Mouse (Mus musculus) retina, postnatal 1 day (tissue): ENCODE results near the gene Fgf13.

Experiments
- DNase-seq: peaks from one replicate; pipeline ENCODE4 v3.0.0-alpha.2; 2012

Gene Fgf13

GRCm38 (mm10) chrX:59182323-59182722 lies 385.5 kb downstream of the Fgf13 start:
- peak; percentile 45 for DNase-seq

- DNase-seq = no peak
These were observed 388.2 kb downstream of the Fgf13 start for GRCm38 (mm10) chrX:59179627-59180026.

GRCm38 (mm10) chrX:59179081-59179596 lies 388.7 kb downstream of the Fgf13 start:
- peak; percentile 72 for DNase-seq

GRCm38 (mm10) chrX:59177653-59178052 lies 390.2 kb downstream of the Fgf13 start:
- no peak for DNase-seq

- peak; percentile 58 for DNase-seq
These were observed 395.7 kb downstream of the Fgf13 start for GRCm38 (mm10) chrX:59172200-59172599.

GRCm38 (mm10) chrX:59166763-59167162 lies 401.1 kb downstream of the Fgf13 start:
- DNase-seq = no peak

GRCm38 (mm10) chrX:59141947-59142346 lies 425.9 kb downstream of the Fgf13 start:
- DNase-seq = no peak

GRCm38 (mm10) chrX:59134928-59135361 lies 432.9 kb downstream of the Fgf13 start:
- DNase-seq = peak; percentile 81

- peak; percentile 67 for DNase-seq
These were observed 433.6 kb downstream of the Fgf13 start for GRCm38 (mm10) chrX:59134166-59134861.

GRCm38 (mm10) chrX:59133834-59134165 lies 434.1 kb downstream of the Fgf13 start:
- DNase-seq = peak; percentile 55

GRCm38 (mm10) chrX:59133416-59133815 lies 434.5 kb downstream of the Fgf13 start:
- DNase-seq = no peak

GRCm38 (mm10) chrX:59126637-59127036 lies 441.2 kb downstream of the Fgf13 start:
- DNase-seq = no peak

GRCm38 (mm10) chrX:59113187-59113586 lies 454.7 kb downstream of the Fgf13 start:
- DNase-seq = no peak

GRCm38 (mm10) chrX:59085928-59086327 lies 481.9 kb downstream of the Fgf13 start:
- DNase-seq = no peak

GRCm38 (mm10) chrX:59080427-59080826 lies 487.4 kb downstream of the Fgf13 start:
- no peak for DNase-seq

- DNase-seq = no peak
These were observed 495.8 kb downstream of the Fgf13 start for GRCm38 (mm10) chrX:59072083-59072482.

GRCm38 (mm10) chrX:59063157-59063556 lies 504.7 kb downstream of the Fgf13 start:
- no peak for DNase-seq

GRCm38 (mm10) chrX:59034969-59035368 lies 532.9 kb downstream of the Fgf13 start:
- no peak for DNase-seq
